Mouse (Mus musculus) thymus, postnatal 0 days (tissue): ENCODE measurements at regions not wholly inside any gene's neighbourhood (a gene's known extent, or its start where the extent isn't known, plus 50 kb on each side); places are given as distances from the start of the nearest gene placed in this dataset.
A peak's percentile ranks its signal among the peaks of the same experiment; 100 is the strongest.

ENCODE experiments used
- DNase-seq: peaks from one replicate; pipeline ENCODE4 v3.0.0-alpha.2; 2015; ENCODE audit warnings: low spot score

DNA sequence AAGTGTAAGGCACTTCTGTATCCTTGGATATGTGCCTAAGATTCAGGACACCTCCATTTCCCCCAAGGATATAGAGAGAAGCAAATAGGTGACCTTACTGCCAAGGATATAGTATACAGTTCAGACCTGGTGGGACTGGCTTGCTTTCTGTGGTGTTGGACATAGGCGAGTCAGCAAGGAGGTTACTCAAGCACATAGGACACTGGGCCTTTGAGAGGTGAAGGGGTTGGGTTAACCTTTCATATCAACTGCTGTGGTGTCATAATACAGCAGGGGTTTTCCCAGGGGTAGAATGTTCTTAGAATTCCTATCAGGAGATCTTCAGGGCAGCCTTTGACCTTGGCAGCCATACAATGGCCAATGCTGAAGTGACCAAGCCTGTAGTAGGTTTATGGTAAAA is 71.5 kb upstream of the Tnfaip3 start:
- DNase-seq = no peak

- DNase-seq = no peak
Measured at GRCm38 (mm10) chr10:19082136-19082535, 66.7 kb upstream of the Tnfaip3 start.

DNA sequence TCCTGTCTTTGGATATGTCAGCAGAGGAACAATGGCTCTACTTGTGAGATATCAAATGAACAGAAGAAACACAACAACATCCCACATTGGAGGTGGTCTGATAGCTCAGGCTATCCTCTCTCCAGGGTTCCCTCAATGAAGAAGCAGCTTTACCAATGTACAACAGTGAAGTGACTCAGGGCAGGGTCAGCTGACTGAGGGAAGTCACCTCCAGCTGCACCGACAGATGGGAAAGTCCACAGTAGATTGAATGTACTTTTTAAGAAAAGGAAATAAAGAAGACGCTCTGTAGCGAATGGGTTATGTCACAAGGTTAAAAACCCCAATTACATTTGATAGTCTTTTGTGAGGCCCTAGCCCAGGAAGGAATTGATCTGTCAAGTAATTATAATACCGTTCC is 62.6 kb upstream of the Tnfaip3 start:
- DNase-seq = no peak

GRCm38 (mm10) chr10:19068377-19068776 is 52.9 kb upstream of the Tnfaip3 start:
- peak; percentile 21 for DNase-seq

GRCm38 (mm10) chr10:19067623-19068022 is 52.2 kb upstream of the Tnfaip3 start:
- DNase-seq = no peak

DNA sequence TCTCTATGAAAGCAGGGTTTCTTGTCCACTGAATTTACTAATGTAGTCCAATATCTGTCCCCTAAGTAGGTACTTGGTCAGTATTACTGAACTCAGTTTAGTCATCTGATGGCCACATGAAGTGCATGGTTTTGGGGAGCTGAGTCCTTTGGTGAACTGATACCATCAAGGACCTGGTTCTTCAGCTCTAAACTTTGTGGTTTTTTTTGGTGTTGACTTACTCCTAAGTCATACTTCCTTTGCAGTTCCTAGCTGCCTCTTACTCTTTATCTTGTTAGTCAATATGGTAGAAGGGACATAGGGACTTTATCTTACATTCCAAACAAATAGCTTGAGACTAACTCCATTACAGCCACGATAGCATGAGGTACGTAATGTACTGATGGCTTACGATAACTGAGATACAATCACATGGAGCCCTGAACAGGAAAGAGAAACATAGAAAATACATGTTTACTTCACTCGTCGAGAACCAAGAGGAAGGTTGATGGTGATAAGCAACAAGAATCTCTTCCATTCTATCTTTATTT is 51.4 kb upstream of the Tnfaip3 start:
- DNase-seq = peak; percentile 15
